Mouse (Mus musculus) left cerebral cortex, adult 2 months (tissue): Measurements from ENCODE around the gene Patj. TPM values are rescaled to one million over a fixed set of nuclear protein-coding genes. Genes with fewer than 3 reads are reported as not detected.
A peak's percentile ranks its signal among the peaks of the same experiment; 100 is the strongest.

Experiments
- DNase-seq, 2 experiments: peaks; one replicate each; pipeline ENCODE4 v3.0.0; 2021 to 2022; ENCODE audit warnings: low spot score in 2 of 2, mixed read lengths in 1 of 2; ENCODE audit errors: extremely low spot score in 1 of 2
- H3K27ac ChIP-seq: fragments of 200-600 bp; 2 replicates; pipeline ENCODE4 v1.8.1; 2022
- H3K4me3 ChIP-seq: fragments of 200-600 bp; 2 replicates; pipeline ENCODE4 v1.8.1; 2022
- CTCF ChIP-seq: fragments of 200-600 bp; IDR thresholded peaks from 2 replicates; pipeline ENCODE4 v1.8.1; 2022; ENCODE audit warnings: antibody characterized with exemption, mild to moderate bottlenecking, moderate library complexity
- intact Hi-C: fragments of 180-260 bp; cut with DNase I; formaldehyde crosslinking; loops from one replicate; pipeline ENCODE4 v1.15.1; 2025
- total RNA-seq, 2 experiments: library from RNA; stranded (reverse); gene quantifications; 2 replicates each; pipeline ENCODE4 v1.2.3; 2021

Patj gene
- total RNA-seq, 2 experiments from 2014 or later: 16.0 to 17.5 TPM

DNA sequence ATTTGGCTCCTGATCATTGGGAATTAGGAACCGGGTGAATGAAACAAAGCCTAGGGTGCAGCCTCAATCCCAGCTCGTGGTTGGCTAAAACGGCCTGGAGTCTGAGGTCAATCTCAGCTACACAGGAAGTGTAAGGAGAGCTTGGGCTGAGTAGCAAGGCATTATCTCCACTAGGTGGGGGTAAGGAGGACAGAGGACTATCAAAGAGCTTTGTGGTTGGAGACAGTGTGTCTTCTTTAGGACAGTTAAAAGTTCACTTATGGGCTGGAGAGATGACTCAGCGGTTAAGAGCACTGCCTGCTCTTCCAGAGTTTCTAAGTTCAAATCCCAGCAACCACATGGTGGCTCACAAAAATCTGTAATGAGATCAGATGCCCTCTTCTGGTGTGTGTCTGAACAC, 329.9 kb downstream of the Patj start:
- H3K27ac ChIP-seq: no peak overlapping the region
- no peak overlapping the region for H3K4me3 ChIP-seq
- intact Hi-C loops: no loop called here
- DNase-seq: no peak
- TF ChIP-seq CTCF: peak; percentile 33

DNA sequence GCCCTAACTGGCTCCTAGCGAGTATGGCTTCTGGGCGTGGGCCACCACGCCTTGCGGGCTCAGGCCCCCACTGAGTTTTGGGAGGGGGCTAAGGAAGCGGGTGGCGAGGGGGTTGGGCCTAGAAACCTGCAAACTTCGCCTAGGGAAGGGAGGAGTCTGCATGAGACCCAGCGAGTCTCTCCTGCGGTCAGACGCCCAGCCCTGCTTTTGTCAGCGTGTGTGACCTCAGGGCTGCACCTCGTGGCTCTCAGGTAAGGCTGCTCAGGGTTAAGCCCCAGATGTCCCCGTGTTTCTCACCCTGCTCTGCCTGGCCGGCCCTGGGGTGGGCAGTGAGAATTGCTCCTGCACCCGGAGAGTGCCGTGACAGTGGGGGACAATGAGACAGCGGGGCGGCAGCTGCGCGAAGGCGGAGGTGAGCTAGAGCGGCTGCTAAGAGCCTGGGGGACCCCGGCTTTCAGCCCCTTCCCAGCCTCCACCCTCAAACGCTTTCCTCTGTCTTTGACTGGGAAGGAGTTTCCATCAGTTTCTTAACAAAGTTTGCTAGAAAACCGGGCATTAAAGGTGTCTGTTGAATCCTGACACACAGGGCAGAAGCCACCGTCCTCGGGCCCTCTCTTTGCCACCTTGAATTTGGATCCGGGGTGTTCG, 331.1 kb downstream of the Patj start, which contains the start of gene L1td1:
L1td1 (plus strand) TSS at position 145 of the 648 bp plus-strand sequence.
- no peak for TF ChIP-seq CTCF
- DNase-seq: no peak
- Histone ChIP-seq H3K27ac (no peak within 1 kb of the TSS), H3K4me3 (no peak within 1 kb of the TSS)
- intact Hi-C loops: no loop called here

- H3K4me3 ChIP-seq: no peak overlapping the region
- TF ChIP-seq CTCF: no peak
- DNase-seq: no peak
- intact Hi-C loops: no loop called here
- no peak overlapping the region for H3K27ac ChIP-seq
Observed at GRCm38 (mm10) chr4:98727295-98727958, 331.8 kb downstream of the Patj start.

DNA sequence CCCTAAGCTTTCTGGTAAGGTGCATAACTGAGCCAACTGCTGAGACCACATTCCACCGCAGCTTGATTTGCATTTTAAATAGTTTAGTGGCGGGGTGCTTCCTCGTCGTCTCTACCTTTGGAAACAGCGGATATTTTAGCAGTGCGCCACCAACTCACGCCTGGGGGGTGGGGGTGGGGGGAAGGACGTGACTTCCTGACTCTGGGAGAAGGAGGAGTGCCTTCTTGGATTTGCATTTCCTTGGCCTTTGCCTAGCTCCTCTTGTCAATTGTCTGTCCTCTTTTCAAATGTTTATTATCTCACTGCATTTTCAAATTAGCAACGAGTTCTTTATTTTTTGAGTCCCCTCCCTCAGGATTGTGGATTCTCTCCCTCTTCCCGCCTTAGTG, 332.4 kb downstream of the Patj start:
- H3K4me3 ChIP-seq: no peak overlapping the region

GRCm38 (mm10) chr4:98728716-98729115, 333.1 kb downstream of the Patj start:
- H3K27ac ChIP-seq: no peak overlapping the region

More for the DNA sequence above, 332.4 kb downstream of the Patj start:
- no peak for TF ChIP-seq CTCF
- DNase-seq: no peak
- H3K27ac ChIP-seq: no peak overlapping the region
- intact Hi-C loops: no loop called here

DNA sequence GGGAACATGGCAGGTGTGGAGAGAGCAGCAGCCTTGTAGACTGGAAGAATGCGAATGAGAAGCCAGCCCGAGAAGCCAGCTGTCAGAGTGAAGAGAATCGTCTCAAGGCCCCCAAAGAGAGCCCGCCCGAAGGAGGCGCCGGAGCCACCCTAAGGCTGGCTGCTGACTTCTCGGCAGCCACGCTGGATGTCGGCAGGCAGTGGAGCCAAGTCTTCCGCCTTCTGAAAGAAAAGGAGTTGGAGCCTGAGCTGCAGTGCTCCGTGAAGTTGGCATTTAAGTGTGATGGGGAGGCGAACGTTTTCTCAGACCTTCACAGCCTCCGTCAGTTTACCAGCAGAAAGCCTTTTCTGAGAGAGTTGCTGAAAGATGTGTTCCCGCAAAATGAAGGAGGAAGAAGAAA, 338.1 kb downstream of the Patj start:
- DNase-seq: no peak
- intact Hi-C loops: no loop called here
- no peak overlapping the region for H3K27ac ChIP-seq
- no peak overlapping the region for H3K4me3 ChIP-seq
- no peak for TF ChIP-seq CTCF

More at GRCm38 (mm10) chr4:98728716-98729115, 333.1 kb downstream of the Patj start:
- TF ChIP-seq CTCF: no peak
- no peak overlapping the region for H3K4me3 ChIP-seq
- DNase-seq: no peak
- intact Hi-C loops: no loop called here

GRCm38 (mm10) chr4:98739753-98740152, 344.2 kb downstream of the Patj start:
- Histone ChIP-seq H3K27ac (no peak overlapping the region), H3K4me3 (no peak overlapping the region)
- DNase-seq: no peak
- intact Hi-C loops: loop anchor here (1.0 to 5.0 kb wide), 2 partner anchors 148 to 443 kb away; no protein-coding TSS in a partner anchor
- TF ChIP-seq CTCF: peak; percentile 67

- intact Hi-C loops: no loop called here
Observed at GRCm38 (mm10) chr4:98743209-98743905, 347.8 kb downstream of the Patj start.

GRCm38 (mm10) chr4:98743906-98744210, 348.3 kb downstream of the Patj start:
- intact Hi-C loops: no loop called here
- DNase-seq: no peak
- TF ChIP-seq CTCF: no peak
- no peak overlapping the region for H3K27ac ChIP-seq
- no peak overlapping the region for H3K4me3 ChIP-seq

More at GRCm38 (mm10) chr4:98743209-98743905, 347.8 kb downstream of the Patj start:
- Histone ChIP-seq H3K4me3 (no peak overlapping the region), H3K27ac (no peak overlapping the region)
- no peak for TF ChIP-seq CTCF
- DNase-seq: no peak

GRCm38 (mm10) chr4:98754456-98754855, 358.9 kb downstream of the Patj start:
- intact Hi-C loops: no loop called here
- no peak for TF ChIP-seq CTCF
- no peak for DNase-seq
- Histone ChIP-seq H3K27ac (no peak overlapping the region), H3K4me3 (no peak overlapping the region)

DNA sequence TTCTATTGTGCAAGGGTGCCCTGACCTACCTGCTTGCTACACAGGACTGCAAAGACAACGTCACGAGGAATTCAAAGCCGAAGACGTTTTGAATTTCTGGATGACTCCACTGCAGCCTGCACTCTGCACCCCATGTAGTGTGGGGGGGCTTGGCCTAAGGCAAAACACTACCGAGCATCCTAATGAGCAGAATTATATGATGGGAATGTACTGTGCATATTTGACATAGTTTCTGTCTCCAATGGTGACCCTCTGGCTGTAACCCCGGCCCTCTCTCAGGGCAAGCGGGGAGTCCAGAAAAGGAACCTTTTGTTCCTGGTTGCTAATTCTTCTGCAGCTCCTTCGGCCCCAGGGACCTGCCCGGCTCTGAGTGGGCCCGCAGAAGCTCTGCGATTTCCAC, 360.6 kb downstream of the Patj start:
- Histone ChIP-seq H3K4me3 (no peak overlapping the region), H3K27ac (no peak overlapping the region)
- no peak for DNase-seq
- no peak for TF ChIP-seq CTCF
- intact Hi-C loops: no loop called here
